Mouse (Mus musculus) cerebellum, postnatal 14 days (tissue): ENCODE measurements at regions not wholly inside any gene's neighbourhood (a gene's known extent, or its start where the extent isn't known, plus 50 kb on each side); places are given as distances from the start of the nearest gene placed in this dataset.

Experiments used
- DNase-seq, 2 experiments: peaks; one replicate each; pipeline ENCODE4 v3.0.0; 2021; ENCODE audit warnings: mixed read lengths in 2 of 2

DNA sequence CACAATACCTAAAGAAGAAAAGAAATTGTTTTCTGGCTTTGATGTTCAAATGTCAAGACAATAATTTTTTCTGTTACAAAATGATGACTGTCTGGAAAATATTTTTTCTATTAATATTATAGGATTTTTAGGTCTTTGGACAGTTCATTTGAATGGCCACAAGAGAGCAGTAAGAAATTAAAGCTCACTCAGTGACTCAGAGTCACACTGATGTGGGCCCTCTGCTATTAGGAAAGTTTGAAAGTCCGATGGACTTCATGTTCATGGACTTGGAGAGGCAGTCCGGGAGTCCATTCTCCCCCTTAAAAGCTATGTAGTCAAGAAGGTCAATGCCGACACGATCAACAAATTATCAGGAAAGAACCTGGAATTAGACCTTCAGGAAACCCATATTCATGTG lies 657.0 kb downstream of the Mecom start:
- no peak for DNase-seq

DNA sequence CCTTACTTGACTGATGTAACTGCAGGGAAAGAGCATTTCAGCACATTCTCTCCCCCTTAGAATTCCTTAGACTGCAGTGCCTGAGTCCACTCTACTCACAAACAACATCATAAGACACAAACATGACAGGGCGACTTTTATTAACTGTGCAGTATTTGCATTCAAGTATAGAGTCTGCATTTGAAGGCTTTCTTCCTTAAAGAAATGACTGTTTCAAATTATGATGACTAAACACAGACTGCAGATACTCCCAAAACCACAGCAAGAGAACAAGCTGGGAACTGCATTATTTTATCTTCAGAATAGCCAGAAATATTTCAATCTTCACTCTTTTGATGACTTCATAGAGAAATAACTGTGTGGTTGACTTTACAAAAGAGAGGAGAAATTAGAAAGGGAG lies 657.5 kb downstream of the Mecom start:
- DNase-seq: no peak

DNA sequence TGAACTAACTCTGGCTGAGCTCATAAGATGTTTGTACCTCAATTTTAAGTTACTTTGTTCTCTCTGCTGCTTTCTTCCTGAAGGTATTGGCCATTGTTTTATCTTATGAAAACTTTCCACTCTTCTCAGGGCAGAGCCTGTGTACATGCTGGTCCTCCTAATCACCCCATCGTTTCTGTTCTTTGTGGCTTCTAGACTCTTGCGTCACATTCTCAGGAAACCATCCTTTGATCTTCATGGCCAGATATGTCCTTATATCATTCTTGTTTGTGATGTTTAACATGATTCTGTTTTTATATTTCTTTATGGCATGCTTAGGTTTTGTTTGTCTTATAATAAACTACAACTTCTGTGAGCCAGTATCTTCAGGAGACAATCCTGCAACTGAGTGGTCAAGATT lies 658.2 kb downstream of the Mecom start:
- no peak for DNase-seq

DNA sequence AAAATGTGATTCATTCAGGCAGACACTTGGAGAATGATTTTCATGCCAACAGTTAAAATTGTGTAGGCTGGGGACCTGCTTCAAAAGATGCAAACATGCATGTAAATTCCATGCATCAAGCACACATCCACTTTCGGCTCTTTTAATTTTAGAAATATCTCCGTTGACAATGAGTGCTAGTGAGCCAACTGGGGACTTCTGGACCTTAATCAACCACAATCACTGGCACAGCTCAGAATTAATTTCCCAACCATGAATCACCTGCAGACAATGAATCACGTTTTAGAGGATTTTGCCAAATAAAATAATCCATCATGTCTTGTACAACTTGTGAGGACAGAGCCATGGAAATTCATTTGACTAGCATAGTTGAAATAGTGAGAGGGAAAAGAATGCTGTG lies 667.8 kb downstream of the Mecom start:
- DNase-seq: no peak

DNA sequence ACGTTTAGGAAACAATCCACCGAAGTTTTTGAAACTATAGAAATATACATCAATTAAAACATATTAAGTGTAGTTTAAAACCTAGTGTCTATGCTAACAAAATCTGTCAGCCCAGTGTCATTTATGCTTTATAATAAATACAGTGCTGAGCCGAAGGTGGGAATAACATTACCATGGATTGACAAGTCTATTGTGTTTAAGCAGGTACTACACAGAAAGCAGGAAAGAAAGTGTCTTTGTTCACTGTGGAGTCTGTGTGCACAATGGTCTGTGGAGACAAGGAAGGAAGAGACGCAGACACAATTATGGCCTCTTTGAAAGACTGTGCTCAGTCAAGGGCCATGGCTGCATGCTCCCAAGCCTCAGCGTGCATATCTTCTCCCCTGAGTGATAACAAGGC lies 672.0 kb downstream of the Mecom start:
- no peak for DNase-seq

DNA sequence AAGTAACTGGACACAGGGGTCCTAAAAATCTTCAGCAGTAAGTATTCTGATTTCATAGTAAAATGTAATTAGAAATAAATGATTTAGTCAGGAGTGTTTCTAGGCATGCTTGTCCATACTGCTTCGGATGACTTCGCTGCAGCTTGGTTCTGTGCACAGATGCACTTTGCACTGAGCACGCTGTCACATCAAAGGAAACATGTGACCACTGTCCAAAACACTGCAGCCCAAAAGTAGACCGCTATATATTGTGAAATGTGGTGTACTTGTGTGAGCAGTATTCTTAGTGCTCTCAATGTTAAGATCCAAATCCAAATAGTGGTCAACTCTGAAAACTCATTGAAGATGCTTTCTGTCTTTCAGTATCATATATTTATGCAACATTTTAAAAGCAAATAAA lies 685.4 kb downstream of the Mecom start:
- DNase-seq: no peak

DNA sequence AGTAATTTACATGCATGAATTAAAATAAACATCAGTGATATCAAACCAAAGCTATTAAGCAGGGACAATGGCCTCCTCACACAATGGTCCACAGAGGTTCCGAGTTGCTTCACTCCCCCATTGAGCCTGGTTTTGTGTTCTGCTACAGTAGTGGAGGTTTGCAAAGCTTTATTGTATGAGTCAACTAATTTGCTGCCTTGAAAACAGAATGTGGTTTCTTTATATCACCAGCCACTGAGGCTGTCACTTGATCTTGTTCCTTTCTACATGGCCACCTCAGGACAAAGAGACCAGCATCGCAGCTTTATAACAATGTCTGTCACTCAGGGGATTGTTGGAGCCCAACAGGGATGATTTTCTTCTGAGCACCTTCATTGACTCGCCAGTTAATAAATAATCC lies 695.3 kb downstream of the Mecom start:
- no peak for DNase-seq

DNA sequence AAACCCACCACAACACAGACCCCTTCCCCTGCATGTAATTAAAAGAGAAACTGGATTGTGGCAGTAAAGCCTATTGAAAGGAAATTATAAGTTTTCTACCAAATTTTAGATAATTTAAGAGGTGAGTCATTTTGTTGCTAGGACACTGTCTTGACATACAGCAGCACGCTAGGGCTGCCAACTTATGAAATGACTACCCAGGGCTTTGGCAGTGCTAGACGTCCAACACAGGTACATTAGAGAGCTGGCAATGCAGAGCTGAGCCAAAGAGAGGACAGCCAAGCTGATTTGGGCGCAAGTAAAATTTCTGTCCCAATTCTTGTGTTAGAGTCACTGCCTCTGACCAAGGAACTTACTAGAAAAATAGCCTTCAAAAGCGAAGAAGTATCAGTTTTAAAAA lies 712.4 kb downstream of the Mecom start:
- peak; percentile 28 to 63 for DNase-seq

DNA sequence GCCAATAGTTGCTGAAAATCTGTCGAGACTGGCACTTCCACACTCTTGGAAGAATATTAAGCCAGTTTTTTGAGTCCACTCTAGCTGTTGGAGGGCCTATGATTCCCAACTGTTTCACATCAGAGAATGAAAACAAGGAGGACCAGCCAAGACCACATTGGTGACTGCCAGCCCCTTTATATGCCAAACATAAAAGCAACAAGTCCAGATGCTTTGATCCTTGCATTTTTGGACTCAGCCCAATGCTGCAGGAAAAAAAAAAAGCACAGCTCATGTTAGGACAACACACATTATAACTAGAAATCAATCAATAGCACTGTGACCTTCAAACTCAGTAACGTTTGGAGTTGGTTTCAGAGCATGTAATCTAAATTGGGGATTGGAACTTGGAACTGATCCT lies 712.9 kb downstream of the Mecom start:
- peak; percentile 7 to 42 for DNase-seq

DNA sequence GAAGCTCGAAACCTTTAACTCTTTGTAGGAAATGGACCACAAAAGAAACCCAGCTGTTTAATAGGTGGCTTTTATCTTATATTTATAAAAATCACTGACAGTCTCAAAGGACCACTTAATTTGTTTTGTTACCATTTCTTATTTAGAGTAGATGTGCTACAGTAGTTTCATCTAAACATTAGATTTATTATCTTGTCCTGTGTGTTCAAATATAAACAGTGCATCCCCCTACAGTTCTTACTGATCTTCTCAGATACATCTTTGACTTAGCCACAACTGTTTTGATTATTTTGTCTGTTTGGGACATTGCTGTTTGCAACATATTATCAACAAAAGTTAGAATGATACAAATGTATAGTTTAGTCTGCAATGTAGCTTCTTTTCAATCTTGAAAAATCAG lies 716.5 kb downstream of the Mecom start:
- no peak for DNase-seq

DNA sequence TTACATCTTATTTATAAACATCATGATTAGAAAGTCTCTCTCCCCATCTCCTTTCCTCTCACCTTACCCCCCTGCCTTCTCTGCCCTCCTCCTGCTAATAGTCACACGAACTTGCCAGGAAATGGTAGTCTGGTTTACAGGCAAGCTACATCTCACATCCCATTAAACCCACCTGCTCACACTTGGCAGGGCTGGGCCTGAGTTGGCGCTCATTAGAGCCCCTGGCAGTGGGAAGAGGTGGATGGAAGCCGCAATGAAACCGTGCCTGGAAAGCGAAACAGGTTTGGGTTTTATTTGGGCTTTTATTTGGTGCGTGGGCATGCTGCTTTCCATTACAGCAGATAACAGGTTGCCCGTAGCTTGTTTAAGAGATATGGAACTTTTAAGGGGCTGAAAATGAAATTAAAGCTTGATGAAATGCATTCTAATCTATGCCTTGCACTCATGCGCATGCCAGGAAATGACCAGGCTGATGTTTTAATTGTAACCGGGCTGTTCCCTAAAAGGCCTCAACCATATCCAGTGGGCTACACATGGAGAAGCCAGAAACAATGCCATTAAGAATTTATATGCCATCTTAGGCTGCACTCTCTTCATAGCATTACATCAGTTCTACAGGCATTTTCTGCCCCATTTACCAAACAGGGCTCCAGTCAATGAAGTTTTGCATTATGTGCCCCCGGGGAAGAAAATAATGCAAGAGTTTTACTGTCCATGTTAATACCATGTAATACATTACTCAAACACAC lies 725.0 kb downstream of the Mecom start:
- peak; percentile 83 to 84 for DNase-seq

DNA sequence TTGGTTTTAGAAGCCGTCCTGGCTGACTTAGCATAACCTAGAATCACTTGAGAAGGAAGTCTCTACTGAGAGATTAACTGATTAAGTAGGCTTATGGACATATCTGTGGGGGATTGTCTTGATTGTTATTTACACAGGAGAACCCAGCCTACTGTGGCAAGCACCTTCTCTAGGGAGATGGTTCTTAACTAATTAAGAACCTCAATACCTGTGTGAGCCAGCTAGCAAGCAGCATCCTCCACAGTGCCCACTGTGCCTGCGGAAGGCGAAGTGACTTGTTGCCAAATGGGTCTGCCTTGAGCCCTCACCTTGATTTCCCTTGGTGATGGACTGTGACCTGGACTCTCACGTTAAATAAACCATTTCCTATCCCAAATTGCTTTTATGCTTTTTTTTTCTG lies 730.8 kb downstream of the Mecom start:
- no peak for DNase-seq

DNA sequence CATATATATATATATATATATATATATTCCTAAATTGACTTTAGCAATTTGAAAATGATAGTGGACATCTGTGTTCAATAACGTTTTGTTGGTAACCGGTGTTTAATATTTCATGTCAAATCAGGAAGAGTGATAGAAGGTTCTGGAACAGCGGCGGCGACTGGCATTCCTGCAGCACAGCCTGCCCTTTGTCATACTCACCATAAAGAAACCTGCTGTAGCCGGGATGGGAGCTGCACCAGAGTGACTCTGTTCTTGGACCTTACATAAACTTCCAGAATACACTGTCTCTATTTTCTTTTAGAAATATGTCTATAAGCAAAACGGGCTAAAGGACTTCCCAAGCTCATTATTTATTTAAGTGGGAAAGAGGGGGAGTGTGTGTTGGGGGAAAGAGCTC lies 731.5 kb downstream of the Egfem1 start:
- DNase-seq: no peak

DNA sequence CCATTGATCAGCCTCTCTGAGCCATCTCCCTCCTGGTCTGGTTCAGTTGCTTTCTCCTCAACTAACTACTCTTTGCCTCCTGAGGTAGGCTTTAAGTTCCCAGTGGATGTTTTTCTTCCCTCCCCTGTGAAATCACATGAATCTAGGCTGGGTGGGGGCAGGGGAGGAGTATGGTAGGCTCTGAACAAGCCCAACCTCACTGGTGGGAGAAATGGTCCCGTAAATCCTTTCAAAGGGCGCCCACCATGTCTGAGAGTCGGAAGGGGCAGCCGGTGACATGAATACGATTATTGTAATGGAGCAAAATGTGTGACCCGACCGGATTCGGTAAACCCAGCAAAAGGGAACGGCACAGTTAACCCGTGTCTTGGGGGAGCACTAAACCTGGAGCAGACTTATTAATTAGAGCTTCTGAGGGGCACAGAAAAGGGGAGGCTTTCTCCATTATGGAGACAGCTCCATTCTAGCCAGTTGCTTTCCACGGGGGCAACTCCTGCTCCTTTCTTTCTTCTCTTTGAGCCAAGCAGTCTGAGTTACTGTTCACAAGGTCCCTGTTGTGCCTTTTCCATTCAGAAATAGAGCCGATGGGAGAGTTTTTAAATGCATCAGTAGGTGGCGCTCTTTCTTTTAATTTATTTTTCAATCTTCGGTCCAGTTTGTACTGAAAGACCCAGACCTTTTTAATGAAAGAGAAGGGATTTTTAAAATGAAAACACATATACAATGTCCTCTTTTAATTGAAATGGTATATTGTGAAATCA lies 730.8 kb downstream of the Egfem1 start:
- DNase-seq: peak; percentile 57 to 68

DNA sequence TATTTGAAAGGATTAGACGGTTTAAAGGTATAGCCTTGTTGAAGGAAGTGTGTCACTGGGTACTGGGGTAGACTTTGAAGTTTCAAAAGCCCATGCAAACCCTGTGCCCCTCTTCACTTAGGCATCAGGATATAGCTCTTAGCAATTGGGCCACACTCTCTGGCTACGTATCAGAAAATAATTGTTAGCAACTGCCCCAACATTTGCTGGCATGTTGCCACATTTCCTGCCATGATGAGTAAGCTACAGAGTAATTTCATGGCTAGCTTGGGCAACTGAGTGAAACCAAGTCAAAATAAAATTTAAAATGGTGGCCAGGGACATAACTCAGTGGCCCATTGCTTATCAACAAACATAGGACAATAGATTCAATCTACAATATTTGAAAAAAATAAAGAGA lies 724.2 kb downstream of the Egfem1 start:
- DNase-seq: peak in 1 of 2 experiments; percentile 9

DNA sequence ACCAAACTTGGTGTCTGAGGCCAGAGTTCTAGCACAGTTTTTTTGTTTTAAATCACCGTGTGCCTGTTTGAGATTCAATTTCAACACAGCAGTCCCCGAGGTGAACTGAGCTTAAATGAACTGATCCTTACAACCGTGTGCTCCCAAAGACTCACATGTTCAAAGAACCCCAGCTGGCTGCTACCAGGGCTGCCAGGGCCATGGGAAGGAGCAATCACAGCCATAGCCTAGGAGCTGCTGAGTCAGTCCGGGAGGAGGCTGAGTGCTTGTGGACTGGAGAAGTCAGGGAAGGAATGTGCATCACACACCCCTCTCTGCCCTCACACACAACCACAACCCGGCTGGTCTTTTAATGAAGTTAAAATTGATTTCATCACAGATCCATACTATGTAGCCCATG lies 721.6 kb downstream of the Egfem1 start:
- DNase-seq: no peak

DNA sequence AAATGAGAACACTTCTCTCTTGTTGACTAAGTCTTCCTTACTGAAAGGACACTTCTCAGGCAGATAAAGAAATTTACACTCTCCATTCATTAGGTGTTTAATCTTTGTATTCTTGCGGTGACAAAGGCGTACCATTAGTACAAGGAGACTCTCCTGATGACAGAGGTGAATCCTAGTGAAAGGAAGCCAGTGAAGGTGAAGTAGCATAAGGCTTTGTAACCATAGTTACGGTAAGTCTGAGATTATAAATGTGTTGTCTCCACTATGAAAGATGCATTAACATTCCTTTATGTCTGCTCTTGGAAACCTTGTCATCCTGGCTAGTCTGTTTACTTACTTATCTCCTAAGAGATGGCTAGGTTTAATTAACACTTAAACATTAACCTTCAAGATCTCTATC lies 719.3 kb downstream of the Egfem1 start:
- DNase-seq: no peak

DNA sequence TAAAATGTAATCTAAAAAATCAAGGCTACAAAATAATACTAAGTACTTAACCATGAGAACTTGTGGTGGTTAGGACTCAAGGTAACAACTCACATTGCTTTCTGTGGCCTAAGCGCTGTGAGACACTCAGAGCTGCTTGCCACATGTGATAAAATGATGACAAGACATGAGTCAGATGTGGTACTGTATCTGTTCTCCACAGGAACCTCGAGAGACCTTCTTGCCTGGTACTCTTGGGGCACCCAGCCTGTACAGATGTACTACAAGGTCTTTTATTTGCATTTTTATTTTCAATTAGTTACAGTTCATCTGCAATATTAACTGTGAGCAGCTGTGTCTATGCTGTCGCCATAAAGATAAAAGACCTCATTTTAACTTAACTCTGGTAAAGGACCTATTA lies 692.5 kb downstream of the Egfem1 start:
- DNase-seq: no peak

DNA sequence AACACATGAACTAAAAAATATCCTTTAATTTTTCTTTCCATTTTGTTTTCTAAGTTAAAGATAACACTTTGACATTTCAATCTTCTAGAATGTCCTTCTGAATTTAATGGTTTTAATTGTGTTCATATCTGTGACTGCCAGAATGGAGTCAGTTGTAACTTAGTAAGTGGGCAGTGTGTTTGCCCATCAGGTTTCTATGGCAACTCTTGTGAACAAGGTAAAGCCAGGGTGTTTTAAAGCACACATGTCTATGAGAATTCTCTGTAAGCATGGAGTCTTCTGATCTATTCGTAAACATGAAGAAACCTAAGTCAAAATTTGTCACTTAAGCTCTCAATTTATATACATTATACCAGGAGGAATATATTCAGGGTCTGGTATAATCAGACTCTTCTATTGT lies 689.4 kb downstream of the Egfem1 start:
- no peak for DNase-seq

DNA sequence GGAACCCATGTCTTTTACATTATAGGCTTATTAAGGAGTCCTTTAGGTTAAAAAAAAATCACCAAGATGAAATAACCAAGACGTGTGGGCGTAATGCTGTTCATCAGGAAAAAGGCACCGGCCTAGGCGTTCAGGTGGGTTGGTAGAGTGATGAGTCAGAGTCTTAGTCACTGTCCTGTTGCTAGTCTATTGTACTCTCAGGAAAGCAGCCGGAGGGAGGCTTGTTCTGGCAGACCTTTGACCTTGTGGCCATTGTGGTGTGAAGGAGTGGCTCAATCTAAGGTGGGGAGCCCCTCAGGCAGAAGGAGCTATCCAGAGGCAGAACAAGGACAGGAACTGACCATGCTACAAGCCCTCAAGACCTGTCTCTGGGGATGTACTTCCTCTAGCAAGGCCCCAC lies 686.8 kb downstream of the Egfem1 start:
- DNase-seq: no peak

DNA sequence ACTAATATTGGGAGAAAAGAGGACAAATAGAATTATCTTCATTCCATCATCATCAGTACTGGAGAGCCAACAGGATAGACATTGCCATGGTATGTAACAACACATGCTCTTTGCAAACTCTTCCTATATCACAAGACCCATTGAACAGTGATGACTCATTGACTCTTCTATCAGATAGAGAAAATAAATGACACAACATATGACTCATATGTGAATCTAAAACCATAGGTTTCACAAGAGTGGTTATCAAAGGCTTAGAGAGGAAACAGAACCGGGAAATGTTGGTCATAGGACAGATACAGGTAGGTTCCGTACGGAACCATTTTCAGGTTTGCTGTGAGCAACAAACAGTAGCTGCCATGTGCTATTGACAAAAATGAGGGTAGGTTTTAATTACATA lies 682.2 kb downstream of the Egfem1 start:
- no peak for DNase-seq

DNA sequence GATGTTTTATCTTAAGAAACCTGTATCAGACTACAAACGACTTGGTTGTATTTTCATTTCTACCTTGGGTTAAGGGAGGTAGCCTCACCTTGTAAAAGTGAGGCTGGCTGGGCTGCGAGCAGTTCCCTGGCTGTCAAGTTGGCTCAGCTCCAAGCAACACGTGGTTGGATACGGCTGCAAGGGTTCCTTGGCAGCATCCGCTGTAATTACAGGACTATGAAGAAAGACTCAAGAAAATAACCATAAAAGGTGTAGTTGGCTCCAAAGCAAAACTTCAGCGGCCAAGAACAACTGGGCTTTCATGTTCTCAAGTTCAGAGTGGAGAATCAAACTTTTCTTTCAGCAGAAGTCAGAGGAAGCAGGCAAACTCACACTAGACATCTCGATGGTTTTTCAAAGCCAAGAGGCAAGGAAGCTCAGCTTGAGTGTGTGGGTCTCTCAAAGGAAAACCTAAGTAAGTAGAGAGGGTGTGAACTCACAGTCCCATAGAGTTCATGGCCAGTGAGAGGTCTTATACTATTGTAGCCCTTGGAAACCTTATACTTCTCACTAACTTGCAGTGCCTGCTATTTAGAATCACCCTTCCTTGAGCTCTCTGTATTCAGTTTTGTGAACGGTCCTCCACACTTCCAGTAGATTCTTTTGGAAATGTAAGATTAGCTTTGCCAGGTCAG lies 676.1 kb downstream of the Egfem1 start:
- peak; percentile 69 to 77 for DNase-seq
